Mouse (Mus musculus) adrenal gland, adult 18-20 months (tissue): Measurements from ENCODE around the gene Sp3. TPM values are rescaled to one million over a fixed set of nuclear protein-coding genes. Genes with fewer than 3 reads are reported as not detected.
"Not testable (repeated sequence)": the region's sequence is repeated elsewhere in the genome, so short reads cannot be mapped to it uniquely, and the experiment has no call there.

Source experiments
- DNase-seq, 2 experiments: peaks; one replicate each; pipeline ENCODE4 v3.0.0; 2021 to 2022; ENCODE audit warnings: low spot score in 2 of 2
- microRNA-seq, 2 experiments: library from miRNA; unstranded; fragments of <30 nt; microRNA quantifications; one replicate each; pipeline ENCODE4 v1.2.0; 2021; ENCODE audit warnings: borderline number of aligned reads in 2 of 2
- total RNA-seq, 2 experiments: library from RNA; stranded (reverse); gene quantifications; 1 replicate in 1 of 2; 2 replicates in 1 of 2; pipeline ENCODE4 v1.2.3; 2021

The Sp3 gene
- total RNA-seq, 2 experiments from 2014 or later = 48.2 to 57.3 TPM

DNA sequence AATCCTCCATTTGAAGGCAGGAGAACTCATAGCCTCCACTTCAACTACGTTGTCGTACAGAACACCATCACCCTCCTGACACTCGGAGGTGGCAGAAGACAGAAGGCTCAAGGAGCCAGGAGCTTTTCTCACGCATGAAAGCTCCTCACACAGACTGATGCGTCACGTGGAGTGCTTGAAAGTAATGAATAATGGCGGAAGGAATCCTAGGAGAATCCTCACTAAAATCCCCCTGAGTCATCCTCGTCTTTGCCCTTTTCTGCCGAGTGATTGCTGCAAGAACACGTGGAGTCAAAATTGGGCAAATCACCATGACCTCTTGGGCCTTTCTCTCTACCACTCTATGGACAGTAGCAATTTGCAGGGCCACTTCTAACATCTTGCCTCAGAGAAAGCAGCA, 55.3 kb downstream of the Sp3 start:
- no peak for DNase-seq

DNA sequence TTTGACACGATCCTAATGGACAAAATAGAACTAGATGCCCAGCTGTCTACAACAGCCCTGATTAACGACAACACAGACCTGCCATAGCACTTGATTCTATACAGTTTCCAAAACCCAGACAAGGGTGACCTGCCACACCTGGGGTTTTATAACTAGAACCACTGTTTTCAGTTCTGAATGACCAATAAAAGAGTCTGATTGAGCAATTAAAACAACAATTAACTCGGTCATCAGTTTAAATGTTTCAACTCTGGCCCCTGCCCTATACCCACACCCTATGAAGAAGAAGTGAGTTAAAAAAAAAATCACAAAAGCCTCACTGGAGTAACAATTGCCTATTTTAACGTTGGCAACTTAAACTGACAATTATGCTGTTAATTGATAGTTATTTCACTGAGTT, 64.1 kb downstream of the Sp3 start:
- no peak for DNase-seq

DNA sequence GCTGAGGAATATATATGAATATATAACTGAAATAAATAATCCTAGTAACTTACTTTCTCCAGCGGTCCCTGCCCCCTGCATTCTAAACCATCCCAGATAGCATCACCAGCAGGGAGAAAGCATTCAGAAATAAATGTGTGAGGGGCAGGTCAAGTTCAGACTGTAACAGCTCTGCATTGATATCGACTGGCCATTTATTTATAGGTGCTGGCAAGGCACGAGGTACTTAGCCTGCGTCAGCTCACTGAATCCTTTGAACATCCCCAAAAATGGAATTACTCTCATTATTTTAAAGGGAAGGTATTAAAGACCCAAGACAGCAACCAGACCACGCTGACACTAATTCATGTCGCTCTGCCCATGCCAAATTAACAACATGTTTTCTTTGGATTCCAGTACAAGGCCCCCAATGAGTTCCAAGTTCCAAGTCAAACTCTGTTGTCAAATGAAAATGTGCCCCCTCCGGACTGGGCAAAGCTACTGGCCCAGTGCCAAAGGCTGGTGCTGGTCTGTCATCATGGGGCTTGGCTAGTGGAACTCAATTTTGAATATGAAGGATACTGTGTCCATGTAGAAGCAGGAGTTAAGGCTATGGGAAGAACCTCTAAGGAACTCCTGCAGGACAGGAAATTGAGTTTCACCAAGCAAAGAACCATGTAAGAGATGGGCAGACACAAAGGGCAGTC, 64.9 kb downstream of the Sp3 start:
- no peak for DNase-seq

DNA sequence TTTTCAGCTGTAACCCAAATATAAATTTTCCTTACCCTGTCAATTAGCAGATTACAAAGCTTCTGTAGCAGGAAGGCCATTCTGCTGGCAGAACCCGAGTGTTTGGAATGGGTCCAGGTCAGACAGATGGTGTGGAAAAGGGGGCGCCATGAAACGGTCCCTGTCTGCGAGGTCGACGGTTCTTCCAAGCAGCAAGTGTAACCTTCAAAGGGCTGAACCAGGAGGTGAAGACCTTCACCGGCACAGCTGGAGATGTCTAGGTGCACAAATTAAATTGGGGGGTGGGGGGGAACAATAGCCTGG, 66.8 kb downstream of the Sp3 start:
- DNase-seq = no peak

DNA sequence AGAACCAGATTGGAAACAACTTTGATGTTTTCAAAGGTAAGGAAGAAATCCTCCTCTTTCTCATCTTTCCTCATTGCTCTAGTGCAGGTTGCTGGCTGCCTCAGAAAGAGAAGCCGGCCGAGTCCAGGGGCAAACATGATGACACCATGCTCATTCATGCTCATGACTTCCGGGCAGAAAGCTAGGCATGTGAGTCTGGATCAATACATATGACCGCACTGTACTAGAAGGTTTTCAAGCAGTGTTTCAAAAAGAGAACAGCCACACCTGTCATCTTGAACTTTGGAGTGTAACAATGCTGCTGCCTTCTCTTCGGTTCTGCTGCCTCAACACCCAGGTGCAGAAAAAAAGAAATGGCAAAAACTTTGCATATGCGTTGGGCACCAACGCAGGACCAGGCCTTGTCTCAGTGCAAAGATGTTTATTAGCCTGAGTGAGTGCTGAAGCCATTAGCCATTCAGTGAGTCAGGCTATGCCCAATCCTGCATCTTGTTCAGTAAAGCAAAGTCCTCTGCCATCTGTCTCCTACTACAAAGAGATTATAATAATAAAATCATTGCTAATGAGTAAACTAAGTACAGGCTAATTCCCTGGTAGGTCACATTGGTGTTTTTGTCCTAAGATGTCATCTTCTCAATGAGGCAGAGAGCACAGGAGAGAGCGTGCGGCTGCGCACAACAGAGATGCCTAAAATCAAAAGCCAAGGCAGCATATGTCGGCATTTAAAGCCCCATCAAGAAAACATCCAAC, 67.4 kb downstream of the Sp3 start:
- no peak for DNase-seq

DNA sequence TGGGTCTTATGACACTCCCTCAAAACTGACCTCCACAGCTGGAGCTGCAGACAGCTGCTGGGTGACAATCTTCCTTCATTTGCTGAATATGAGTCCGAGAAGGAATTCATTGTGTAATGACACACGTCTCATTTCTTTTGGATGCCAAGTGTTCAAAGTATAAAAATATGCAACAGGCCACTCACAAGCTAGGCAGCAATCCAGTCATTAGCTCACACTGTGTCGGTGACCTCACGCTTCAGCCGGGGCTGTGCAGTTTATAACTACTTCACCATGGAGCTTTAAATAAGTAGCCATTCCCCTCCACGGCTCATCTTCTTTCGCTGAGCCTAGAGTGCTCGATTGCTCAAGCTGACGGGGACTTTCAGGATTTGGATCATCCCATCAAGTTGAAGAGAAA, 68.7 kb downstream of the Sp3 start:
- no peak for DNase-seq

DNA sequence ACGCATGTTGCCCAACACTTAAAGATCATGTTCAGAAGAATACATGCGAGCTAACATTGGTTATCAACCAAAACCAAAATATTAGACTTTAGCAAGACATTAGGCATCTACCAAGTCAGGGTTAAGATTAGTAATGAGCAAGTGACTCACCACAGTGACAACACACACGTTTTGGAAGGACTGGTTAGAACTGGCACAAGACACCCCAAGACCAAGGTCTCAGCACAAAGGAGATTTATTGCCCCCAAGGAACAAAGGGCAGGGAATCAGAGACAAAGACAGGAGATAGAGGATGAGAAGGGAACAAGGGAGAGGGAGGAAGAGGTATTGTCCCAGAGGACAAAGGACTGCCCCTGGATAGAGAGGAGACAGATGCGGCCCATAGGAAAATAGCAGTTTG, 71.2 kb downstream of the Sp3 start:
- DNase-seq = peak in 1 of 2 experiments; percentile 21

DNA sequence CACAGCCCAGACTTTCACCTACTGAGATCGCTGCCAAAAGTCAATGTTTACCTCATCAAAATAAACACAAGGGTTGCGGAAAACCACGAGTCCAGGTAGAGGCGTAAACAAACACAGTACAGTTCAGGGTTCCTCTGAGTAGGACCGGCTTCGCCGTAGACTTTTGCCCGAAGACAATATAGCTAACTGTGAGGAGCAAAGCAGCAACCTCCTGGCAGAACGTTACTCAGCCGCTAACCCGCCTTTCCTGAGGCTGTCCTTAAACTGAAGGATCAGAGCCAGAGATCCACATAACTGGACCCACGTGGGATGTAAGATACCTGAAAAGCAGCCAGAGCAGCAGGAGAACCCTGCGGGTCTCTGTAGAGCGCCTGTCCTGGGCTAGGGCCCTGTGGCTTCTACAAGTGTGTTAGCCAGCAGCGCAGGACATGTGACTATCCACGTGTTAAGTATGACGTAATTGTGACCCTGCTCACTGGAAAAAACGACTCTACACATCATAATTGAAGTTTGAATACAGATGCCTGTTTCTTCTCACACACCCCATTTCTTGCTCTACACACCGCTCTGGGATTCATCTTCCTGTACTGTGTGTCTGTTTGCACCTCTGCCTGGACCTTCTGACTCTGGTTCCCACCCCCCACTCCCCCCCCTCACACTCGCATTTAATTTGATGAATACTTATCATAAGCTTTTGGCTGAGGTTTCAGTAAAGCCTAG, 71.9 kb downstream of the Sp3 start:
- DNase-seq = no peak

DNA sequence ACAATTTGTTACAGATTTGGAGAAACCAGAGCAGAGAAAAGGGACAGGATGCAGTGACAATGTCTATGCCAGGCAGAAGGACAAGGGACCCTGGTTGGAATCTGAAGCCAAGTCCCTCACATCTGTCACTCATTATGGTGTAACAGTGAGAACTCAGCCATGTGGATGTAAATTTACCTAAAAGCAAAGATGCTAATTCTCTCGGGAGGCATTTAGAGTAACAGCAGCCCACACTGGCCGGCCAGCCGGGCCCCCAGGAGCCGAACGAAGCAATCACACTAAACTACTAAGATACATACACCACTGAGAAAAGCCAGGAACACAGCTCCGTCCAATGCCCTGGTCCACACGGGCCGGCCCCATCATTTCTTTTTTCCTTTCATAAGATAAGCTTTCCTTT, 73.5 kb downstream of the Sp3 start:
- DNase-seq = no peak

DNA sequence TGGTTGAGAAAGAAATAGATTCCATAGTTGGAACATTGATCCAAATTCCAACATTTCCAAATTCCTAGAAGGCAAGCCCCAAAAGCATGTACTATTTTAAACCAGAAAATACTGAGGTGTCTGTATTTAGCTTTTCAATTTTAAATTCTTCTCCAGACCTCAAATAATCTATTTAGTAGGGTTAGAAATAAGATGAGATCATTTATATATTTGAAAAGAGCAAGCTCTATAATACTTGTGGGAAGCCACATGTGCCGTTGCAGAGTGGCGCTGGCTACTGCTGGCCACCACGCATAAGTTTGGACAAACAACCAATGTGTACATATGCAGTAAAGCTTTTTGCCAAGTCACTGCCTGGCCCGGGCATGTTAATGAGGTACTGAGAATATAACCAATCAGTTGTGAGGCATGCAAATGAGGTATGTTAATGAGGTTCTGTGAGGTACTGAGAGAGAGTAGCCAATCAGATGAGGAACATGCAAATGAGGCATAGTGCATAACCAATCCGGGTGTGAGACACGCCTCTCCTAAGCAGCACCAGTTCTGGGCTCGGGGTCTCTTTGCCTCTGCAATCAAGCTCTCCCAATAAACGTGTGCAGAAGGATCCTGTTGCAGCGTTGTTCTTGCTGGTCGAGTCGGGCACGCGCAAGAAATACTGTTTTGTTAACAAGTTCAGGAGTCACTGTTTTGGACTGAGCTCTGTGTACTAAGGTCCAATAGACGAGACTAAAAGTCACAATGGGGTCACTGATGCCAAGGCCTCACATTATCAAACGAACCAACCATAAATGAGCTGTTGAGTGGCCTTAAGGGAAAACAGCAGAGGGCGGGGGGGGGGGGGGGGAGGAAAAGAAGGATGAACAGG, 77.2 kb downstream of the Sp3 start:
- not testable (repeated sequence) for DNase-seq

DNA sequence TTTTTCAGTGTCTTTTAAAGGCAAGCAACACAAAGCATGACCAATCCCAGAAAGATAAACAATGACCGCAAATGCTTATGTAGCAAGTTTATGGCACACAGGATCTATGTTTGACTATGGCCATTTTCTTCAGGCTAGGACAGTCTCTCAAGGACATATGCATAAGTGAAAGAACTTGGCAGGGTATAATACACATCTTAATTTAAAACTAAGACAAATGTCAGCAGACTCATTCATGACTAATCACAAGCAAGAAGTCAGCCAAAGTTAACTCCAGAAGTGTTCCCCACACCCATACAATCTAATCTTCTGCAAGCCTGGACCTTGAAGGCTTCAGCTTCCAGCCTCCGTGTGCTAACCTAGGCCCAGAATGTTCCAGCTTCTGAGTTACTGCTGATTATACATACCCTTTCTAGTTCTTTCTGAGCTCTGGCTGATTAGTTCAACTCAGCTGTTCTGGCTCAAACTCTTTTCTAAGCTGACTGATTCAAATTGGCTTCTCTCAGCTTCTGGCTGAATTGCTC, 81.4 kb downstream of the Sp3 start:
- no peak for DNase-seq

DNA sequence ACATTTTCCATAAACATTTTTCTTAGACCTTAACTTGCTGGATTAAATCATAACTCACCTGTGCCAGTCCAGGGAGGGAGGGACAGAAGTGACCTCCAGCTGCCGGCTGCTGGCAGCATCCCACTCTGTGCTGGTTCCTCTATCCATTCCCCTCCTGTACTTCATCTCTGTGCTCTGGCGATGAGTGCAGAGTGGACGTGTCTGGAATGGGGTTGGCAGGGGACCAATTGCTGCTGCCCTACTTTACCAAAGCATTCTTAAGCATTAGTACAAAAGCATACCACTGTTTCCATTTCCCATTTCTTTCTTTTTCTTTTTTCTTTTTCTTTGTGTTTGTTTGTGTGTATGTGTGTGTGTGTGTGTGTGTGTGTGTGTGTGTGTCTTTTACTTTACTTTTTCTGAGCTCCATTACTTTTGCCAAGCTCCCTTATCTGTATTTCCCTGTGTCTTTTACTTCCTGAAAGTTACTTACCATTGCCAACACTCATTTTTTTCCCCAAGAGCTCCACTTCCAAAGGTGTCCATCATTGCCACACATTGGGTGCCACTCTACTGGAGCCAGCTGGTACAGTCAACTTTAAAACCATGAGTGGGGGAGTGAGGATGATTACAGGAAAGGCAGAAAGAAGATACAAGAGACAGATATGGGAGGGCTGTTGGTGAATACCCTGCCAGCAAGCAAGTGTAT, 82.0 kb downstream of the Sp3 start:
- DNase-seq = no peak

DNA sequence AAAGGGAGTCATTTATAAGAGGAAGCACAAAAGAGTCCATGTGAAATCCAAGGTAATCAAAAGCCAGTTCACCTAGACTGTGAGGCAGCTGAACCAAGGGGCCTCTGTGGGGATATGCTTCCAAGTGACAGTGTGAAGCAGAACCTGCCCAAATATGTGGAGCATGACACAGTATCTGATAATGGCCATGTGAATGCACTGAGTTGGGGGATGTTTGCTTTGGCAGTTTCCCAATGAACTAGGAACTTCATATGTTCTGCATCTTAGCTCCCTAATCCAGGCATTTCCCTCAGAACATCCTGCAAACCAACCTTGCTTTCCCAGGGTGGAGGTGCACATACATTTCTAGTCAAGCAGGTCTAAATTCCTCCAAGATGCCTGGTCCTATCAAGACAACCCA, 90.4 kb downstream of the Sp3 start:
- no peak for DNase-seq

Small RNAs within 50 kb of the gene (microRNA-seq; reads per million reads assigned to microRNA genes)
- gene Gm25960 = 0 reads per million in 2 experiments

Other genes with a start within 250 kb of the Sp3 start
- gene Gm11084, start 6.3 kb upstream of the Sp3 start, total RNA-seq = not detected
- 10 to 100 TPM; 48.1 to 54.0 TPM for gene Ola1, start 238.5 kb upstream of the Sp3 start, total RNA-seq